Mouse (Mus musculus) heart, adult 10 weeks (tissue): ENCODE results near the gene Olfr1419. TPM values are rescaled to one million over a fixed set of nuclear protein-coding genes. Genes with fewer than 3 reads are reported as not detected.

Source experiments
- polyA plus RNA-seq: library from polyadenylated mRNA; stranded (reverse); fragments of 350-450 nt; fragmentation: Illumina TruSeq; extraction: RNeasy Lipid Tissue Mini Kit (QIAGEN cat#74804); gene quantifications from one replicate; pipeline ENCODE4 v1.2.3, GENCODE M21; 2014; ENCODE audit warnings: low read depth, low replicate concordance

Gene Olfr1419
- polyA plus RNA-seq: not detected

GRCm38 (mm10) chr19:11875006-11875405 is at the start of gene Olfr1419:
TSS of gene Olfr1419 (minus strand) at chr19:11875106.

DNA sequence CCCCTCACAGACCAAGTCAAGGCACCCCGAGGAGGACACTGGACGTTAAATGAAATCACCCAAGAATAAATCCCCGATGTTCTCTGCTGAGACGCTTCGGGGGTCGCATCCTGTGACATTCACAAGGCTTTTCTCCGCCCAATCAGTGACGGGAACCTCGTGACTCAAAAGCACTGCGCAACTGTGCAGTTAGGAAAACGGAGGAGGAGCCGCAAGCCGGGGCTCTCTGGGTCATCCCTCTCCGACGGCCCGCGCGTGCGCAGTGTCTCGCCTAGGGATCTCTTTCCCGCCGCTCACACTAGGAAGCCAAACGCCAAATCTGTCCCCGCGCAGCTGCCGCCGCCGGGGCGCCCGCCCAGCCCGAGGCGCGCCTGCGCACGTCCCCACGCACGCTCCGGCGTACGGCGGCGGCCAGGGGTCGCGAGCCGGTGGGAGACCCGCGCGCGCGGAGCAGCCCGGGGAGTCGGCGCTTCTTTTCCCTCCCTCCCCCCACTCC is 37.2 kb upstream of the Olfr1419 start, which contains the start of gene Patl1:
Patl1 (plus strand) TSS at position 363 of the 496 bp plus-strand sequence.

DNA sequence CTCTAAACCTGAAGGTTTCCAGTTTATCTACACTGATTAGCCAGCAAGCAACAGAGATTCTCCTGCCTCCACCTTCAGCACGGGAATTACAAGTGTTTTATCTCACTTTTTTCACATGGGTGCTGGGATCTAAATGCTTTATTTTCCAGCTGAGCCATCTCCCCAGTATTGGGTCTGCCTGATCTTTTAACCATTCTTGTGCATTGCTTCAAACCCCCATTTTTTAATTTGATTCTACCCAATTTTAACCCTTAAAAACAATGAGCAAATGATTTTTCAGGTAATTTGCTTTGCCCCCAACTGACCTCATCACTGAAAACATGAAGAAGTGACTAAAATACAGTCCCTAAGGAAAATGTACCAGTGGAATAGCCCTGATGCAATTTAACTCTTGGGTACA is 11.4 kb upstream of the Olfr1419 start, which contains the start of gene Olfr1420:
Olfr1420 (plus strand) TSS at position 301 of the 400 bp plus-strand sequence.

DNA sequence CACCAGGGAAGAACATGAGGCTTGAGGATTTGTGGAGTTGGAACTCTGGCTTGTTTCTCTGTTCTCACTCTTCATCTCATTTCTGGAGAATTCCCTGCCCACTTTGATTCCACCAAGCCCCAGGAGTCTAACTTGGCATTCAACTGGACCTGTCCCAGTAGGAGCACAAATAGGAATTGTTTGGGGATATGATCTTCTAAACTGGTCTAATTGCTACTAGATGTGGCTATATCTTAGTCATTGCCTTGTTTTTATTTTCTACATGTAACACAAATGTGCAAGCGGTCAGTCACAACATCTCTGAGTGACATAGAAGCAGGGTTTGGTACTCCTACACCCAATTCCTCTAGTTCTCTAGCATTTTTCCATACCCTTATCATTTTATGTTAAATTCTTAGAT is 13.9 kb downstream of the Olfr1419 start, which contains the start of gene Olfr1418:
Olfr1418 (minus strand) TSS at position 101 of the 400 bp plus-strand sequence.

GRCm38 (mm10) chr19:11839119-11839518 is 35.8 kb downstream of the Olfr1419 start, which contains the start of gene Olfr1417:
TSS of gene Olfr1417 (minus strand) at chr19:11839219.

DNA sequence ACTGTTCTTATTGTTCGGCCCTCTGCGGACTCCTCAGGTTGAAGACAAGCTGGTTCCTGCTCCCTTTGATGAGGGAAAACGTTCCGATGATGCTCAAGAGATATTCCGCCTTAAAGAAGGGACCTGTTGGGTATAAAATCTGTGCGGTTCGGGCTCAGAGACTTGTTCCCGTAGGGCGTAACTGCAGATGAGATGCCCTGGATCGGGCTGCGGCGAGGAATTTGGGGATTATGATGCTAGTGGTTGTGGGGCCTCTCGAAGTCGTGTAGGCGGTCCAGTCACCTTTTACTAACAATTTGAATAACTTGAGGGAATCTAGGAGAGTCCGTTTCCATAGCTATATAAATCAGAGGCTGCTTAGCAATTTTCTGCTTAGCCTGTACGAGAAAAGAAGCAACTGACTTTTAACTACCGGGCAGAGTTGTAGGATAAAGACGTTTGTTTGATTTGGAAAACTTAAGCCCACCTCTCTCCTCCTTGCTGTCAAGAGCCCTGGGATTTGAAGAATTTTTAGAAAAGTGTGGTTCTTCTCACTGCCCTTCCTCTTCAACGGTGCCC is 55.7 kb downstream of the Olfr1419 start, which contains the start of gene Stx3:
Stx3 (minus strand) TSS at position 261 of the 558 bp plus-strand sequence.

Other genes with a start within 250 kb of the Olfr1419 start
- not detected for gene Ms4a3, start 234.3 kb downstream of the Olfr1419 start, polyA plus RNA-seq
- not detected for gene Oosp2, start 214.5 kb downstream of the Olfr1419 start, polyA plus RNA-seq
- not detected for gene Oosp1, start 184.0 kb downstream of the Olfr1419 start, polyA plus RNA-seq
- not detected for gene Oosp3, start 178.1 kb downstream of the Olfr1419 start, polyA plus RNA-seq
- not detected for gene Gif, start 127.6 kb downstream of the Olfr1419 start, polyA plus RNA-seq
- 100 TPM for gene Mrpl16, start 104.7 kb downstream of the Olfr1419 start, polyA plus RNA-seq
- gene Stx3, start 55.7 kb downstream of the Olfr1419 start, polyA plus RNA-seq: 6.6 TPM
- not detected for gene Olfr1417, start 35.9 kb downstream of the Olfr1419 start, polyA plus RNA-seq
- not detected for gene Olfr1418, start 14.0 kb downstream of the Olfr1419 start, polyA plus RNA-seq
- not detected for gene Olfr1420, start 11.5 kb upstream of the Olfr1419 start, polyA plus RNA-seq
- gene Patl1, start 37.3 kb upstream of the Olfr1419 start, polyA plus RNA-seq: 24.4 TPM
- 73.1 TPM for gene Osbp, start 90.8 kb upstream of the Olfr1419 start, polyA plus RNA-seq
- gene Olfr1423, start 166.2 kb upstream of the Olfr1419 start, polyA plus RNA-seq: not detected
- gene Olfr1424, start 187.6 kb upstream of the Olfr1419 start, polyA plus RNA-seq: not detected
- gene Olfr1425, start 202.6 kb upstream of the Olfr1419 start, polyA plus RNA-seq: not detected
- not detected for gene Olfr1426, start 216.9 kb upstream of the Olfr1419 start, polyA plus RNA-seq
- not detected for gene Olfr1427, start 228.2 kb upstream of the Olfr1419 start, polyA plus RNA-seq
- gene Olfr1428, start 240.8 kb upstream of the Olfr1419 start, polyA plus RNA-seq: not detected
- gene Olfr76, start 248.1 kb upstream of the Olfr1419 start, polyA plus RNA-seq: not detected